Mouse (Mus musculus) liver, adult 2 months (tissue): ENCODE measurements at regions not wholly inside any gene's neighbourhood (a gene's known extent, or its start where the extent isn't known, plus 50 kb on each side); places are given as distances from the start of the nearest gene placed in this dataset.

Experiments
- DNase-seq: peaks from one replicate; pipeline ENCODE4 v3.0.0-alpha.2; 2011; ENCODE audit warnings: low read depth, low spot score; ENCODE audit errors: extremely low read depth
- H3K27ac ChIP-seq: fragments of 200-500 bp; replicated peaks from 2 replicates; pipeline ENCODE4 v1.5.1; 2012; ENCODE audit warnings: low read depth, mild to moderate bottlenecking, control low read depth, inconsistent platforms, low read length; ENCODE audit not compliant: insufficient read depth
- H3K27me3 ChIP-seq: fragments of 200-500 bp; 2 replicates; pipeline ENCODE4 v1.6.1; 2012; ENCODE audit warnings: mild to moderate bottlenecking, moderate library complexity, low read length, inconsistent platforms; ENCODE audit not compliant: control insufficient read depth, insufficient read depth
- H3K36me3 ChIP-seq: fragments of 200-500 bp; 2 replicates; pipeline ENCODE4 v1.6.1; 2012; ENCODE audit warnings: low read length, inconsistent platforms; ENCODE audit not compliant: control insufficient read depth, insufficient read depth
- H3K4me1 ChIP-seq: fragments of 200-500 bp; 2 replicates; pipeline ENCODE4 v1.6.1; 2011; ENCODE audit warnings: low read length; ENCODE audit not compliant: control insufficient read depth, insufficient read depth
- H3K4me3 ChIP-seq: fragments of 200-500 bp; 2 replicates; pipeline ENCODE4 v1.5.1; 2011; ENCODE audit warnings: low read depth, mild to moderate bottlenecking, control low read depth, low read length, moderate library complexity; ENCODE audit not compliant: insufficient read depth
- H3K79me2 ChIP-seq: fragments of 200-500 bp; 2 replicates; pipeline ENCODE4 v1.6.1; 2012; ENCODE audit warnings: inconsistent platforms, mild to moderate bottlenecking, low read length, moderate library complexity; ENCODE audit not compliant: control insufficient read depth, insufficient read depth
- H3K9ac ChIP-seq: fragments of 200-500 bp; 2 replicates; pipeline ENCODE4 v1.6.1; 2012; ENCODE audit warnings: low read depth, mild to moderate bottlenecking, control low read depth, inconsistent platforms, low read length
- CTCF ChIP-seq: fragments of 200-500 bp; IDR thresholded peaks from 2 replicates; pipeline ENCODE4 v1.5.1; 2011; ENCODE audit warnings: low read depth, low read length, control low read depth
- POLR2A ChIP-seq: fragments of 200-500 bp; IDR thresholded peaks from 2 replicates; pipeline ENCODE4 v1.6.1; 2011; ENCODE audit warnings: low read length, control low read depth; ENCODE audit not compliant: insufficient read depth; ENCODE audit errors: extremely low read depth
- WGBS: fragments of 180-500 bp; shearing (Covaris S2); methylation state at CpG from one replicate; pipeline ENCODE4 v1.1.7; 2018; 5-methylcytosine and 5-hydroxymethylcytosine counted together

DNA sequence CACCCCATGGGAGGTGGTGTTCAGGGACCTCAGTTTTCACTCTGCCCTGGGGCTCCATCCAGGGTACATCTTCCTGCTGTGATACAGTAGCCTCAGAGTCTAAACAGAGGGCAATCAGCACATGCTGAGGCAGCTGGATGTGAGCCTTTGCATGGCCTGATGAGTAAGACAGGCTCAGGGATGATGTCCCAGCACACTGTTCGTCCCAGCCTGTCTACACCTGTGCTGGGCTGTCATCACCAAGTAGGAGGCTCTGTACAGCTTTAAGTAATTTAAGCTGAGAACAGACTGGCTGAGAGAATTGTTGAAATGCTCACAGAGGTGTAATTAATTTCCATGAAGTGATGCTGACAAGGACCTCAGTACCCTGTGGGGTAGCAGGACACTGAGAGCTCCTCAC lies 132.8 kb upstream of the Adamts18 start:
- TF ChIP-seq CTCF (no peak), POLR2A (no peak)
- H3K27me3 ChIP-seq, result 0 out of 2 replicates have a peak, but pooled peaks cover 3% of the 10 kb centered on the region
- no peaks in the 10 kb centered on the region for H3K4me1 ChIP-seq
- H3K4me3 ChIP-seq, result no peak overlapping the region
- DNase-seq, result no peak
- no peak overlapping the region for H3K27ac ChIP-seq
- no peaks in the 10 kb centered on the region for H3K36me3 ChIP-seq
- no peak overlapping the region for H3K9ac ChIP-seq
- no peaks in the 10 kb centered on the region for H3K79me2 ChIP-seq
- WGBS, result 31% methylated on average over 1 of the region's 1 CpGs

- 0 out of 2 replicates have a peak, but pooled peaks cover 3% of the 10 kb centered on the region for H3K27me3 ChIP-seq
- H3K27ac ChIP-seq, result no peak overlapping the region
- H3K36me3 ChIP-seq, result no peaks in the 10 kb centered on the region
- no peaks in the 10 kb centered on the region for H3K4me1 ChIP-seq
- no peak overlapping the region for H3K9ac ChIP-seq
- WGBS, result 6% methylated on average over 10 of the region's 10 CpGs
- no peaks in the 10 kb centered on the region for H3K79me2 ChIP-seq
- no peak overlapping the region for H3K4me3 ChIP-seq
- DNase-seq, result peak; percentile 53
- TF ChIP-seq POLR2A, result no peak
- TF ChIP-seq CTCF, result peak; percentile 91
Measured at GRCm38 (mm10) chr8:113984845-113985244, 136.3 kb upstream of the Adamts18 start.

DNA sequence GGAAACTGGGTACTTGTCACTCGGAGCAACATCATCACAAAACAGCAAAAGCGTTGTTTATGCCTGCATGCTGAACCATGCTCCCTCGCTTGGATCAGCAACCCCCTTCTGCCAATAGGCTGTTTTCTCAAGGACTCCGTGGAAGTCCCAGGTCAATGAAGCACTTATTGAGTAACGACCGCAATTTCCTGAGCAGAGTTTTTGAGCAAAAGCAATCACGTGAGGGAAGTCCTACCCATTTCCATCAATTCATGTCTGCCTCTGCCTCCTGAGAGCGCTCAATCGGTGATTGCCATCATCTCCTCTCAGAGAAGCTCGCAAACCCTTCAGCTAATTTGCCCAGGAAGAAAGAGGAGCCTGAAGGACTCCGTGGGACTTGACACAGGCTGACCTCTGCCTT lies 136.9 kb upstream of the Adamts18 start:
- no peaks in the 10 kb centered on the region for H3K4me1 ChIP-seq
- DNase-seq, result no peak
- 53% methylated on average over 11 of the region's 11 CpGs for WGBS

GRCm38 (mm10) chr8:113985948-113986347 lies 137.4 kb upstream of the Adamts18 start:
- H3K36me3 ChIP-seq, result no peaks in the 10 kb centered on the region
- WGBS, result 61% methylated on average over 7 of the region's 7 CpGs
- H3K4me3 ChIP-seq, result no peak overlapping the region
- H3K27ac ChIP-seq, result no peak overlapping the region
- H3K79me2 ChIP-seq, result no peaks in the 10 kb centered on the region
- no peaks in the 10 kb centered on the region for H3K4me1 ChIP-seq
- TF ChIP-seq POLR2A (no peak), CTCF (no peak)
- no peak overlapping the region for H3K9ac ChIP-seq
- DNase-seq, result no peak
- H3K27me3 ChIP-seq, result 0 out of 2 replicates have a peak, but pooled peaks cover 3% of the 10 kb centered on the region

More for the DNA sequence above, 136.9 kb upstream of the Adamts18 start:
- H3K4me3 ChIP-seq, result no peak overlapping the region
- TF ChIP-seq POLR2A (no peak), CTCF (no peak)
- no peaks in the 10 kb centered on the region for H3K79me2 ChIP-seq
- H3K36me3 ChIP-seq, result no peaks in the 10 kb centered on the region
- H3K9ac ChIP-seq, result no peak overlapping the region
- H3K27me3 ChIP-seq, result 0 out of 2 replicates have a peak, but pooled peaks cover 3% of the 10 kb centered on the region
- H3K27ac ChIP-seq, result no peak overlapping the region

DNA sequence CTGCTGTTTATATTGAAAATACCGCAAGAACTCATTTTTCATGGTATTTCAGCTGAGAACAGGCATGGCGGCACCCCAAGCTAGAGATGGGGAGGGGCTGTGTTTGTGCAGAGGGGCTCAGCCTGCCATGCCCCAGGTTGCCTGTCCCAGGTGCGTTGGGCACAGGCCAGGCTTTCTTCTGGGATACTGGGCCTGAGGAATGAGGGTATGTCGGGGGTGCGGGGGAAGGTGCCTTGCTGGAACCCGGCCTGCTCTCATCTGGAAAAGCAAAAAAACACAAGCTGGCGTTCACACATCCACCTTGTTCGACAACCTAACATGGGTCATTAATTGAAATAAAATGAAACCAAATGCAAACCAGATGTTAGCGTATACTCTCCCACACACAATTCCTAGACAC lies 142.2 kb upstream of the Adamts18 start:
- 86% methylated on average over 9 of the region's 9 CpGs for WGBS
- no peak overlapping the region for H3K9ac ChIP-seq
- H3K27ac ChIP-seq, result no peak overlapping the region
- no peaks in the 10 kb centered on the region for H3K4me1 ChIP-seq
- no peaks in the 10 kb centered on the region for H3K79me2 ChIP-seq
- no peaks in the 10 kb centered on the region for H3K27me3 ChIP-seq
- no peak for DNase-seq
- TF ChIP-seq POLR2A (no peak), CTCF (no peak)
- H3K36me3 ChIP-seq, result no peaks in the 10 kb centered on the region
- no peak overlapping the region for H3K4me3 ChIP-seq

- Histone ChIP-seq H3K4me3 (no peak overlapping the region), H3K4me1 (no peaks in the 10 kb centered on the region), H3K79me2 (no peaks in the 10 kb centered on the region), H3K27me3 (no peaks in the 10 kb centered on the region), H3K36me3 (no peaks in the 10 kb centered on the region), H3K9ac (no peak overlapping the region), H3K27ac (no peak overlapping the region)
- DNase-seq, result no peak
- TF ChIP-seq CTCF (no peak), POLR2A (no peak)
- WGBS, result 64% methylated on average over 6 of the region's 6 CpGs
Measured at GRCm38 (mm10) chr8:113998881-113999280, 134.5 kb upstream of the Nudt7 start.
